Mouse (Mus musculus) kidney, postnatal 25 days (tissue): ENCODE data around the gene Slc27a1.

Experiments
- DNase-seq, 2 experiments: peaks; one replicate each; pipeline ENCODE4 v3.0.0; 2021; ENCODE audit warnings: mixed read lengths in 2 of 2

Gene Slc27a1

GRCm38 (mm10) chr8:71558071-71558957 lies 10.4 kb upstream of the Slc27a1 start, which contains the start of gene Tmem221:
TSS of gene Tmem221 (minus strand) at chr8:71558871.
- no peak for DNase-seq

GRCm38 (mm10) chr8:71558958-71559690 lies 9.6 kb upstream of the Slc27a1 start:
- DNase-seq = peak; percentile 90 to 91

- DNase-seq = no peak
Measured at GRCm38 (mm10) chr8:71560071-71560470, 8.6 kb upstream of the Slc27a1 start.

GRCm38 (mm10) chr8:71560765-71561164 lies 7.9 kb upstream of the Slc27a1 start:
- no peak for DNase-seq

GRCm38 (mm10) chr8:71561401-71561800 lies 7.3 kb upstream of the Slc27a1 start:
- peak; percentile 69 for DNase-seq

DNA sequence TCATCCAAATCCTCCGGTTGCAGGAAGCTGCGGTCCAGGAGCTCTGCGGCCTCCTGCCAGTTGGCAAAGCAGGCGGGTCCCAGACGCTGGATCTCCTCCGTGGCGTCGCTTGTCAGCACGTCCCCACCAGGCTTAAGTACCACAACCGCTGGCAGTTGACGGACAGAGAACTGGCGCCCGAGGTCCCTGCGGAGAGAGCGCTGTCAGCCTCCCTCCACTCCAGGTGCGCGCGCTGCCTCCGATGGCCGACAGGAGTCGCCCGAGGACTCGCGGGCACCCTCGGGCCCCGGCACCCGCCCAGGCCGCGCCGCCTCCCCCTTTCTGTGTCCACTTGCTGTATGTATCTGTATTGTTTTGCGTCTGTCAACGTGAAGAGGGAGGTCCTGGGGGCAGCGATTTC lies 5.9 kb upstream of the Slc27a1 start:
- DNase-seq = peak; percentile 88 to 89

DNA sequence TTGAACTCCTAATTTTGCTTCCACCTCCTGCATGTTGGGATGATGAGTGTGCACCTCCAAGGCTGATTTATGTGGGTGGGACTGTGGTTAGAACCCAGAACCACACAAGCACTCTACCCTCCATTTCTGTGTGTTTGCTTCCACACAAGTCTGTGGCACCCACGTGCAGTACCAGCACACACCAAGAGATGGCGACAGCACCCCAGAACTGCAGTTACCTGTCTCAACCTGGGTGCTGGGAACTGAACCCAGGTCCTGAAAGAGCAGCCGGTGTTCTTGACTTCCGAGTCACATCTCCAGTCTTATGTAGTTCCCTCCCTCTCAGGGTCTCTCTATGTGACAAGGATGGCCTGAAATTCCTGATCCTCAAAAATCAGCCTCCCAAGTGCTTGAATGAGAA lies 4.7 kb upstream of the Slc27a1 start:
- DNase-seq = no peak

GRCm38 (mm10) chr8:71566501-71566900 lies 2.2 kb upstream of the Slc27a1 start, which contains the start of gene Nxnl1:
TSS of gene Nxnl1 (minus strand) at chr8:71566601.
- DNase-seq = no peak

DNA sequence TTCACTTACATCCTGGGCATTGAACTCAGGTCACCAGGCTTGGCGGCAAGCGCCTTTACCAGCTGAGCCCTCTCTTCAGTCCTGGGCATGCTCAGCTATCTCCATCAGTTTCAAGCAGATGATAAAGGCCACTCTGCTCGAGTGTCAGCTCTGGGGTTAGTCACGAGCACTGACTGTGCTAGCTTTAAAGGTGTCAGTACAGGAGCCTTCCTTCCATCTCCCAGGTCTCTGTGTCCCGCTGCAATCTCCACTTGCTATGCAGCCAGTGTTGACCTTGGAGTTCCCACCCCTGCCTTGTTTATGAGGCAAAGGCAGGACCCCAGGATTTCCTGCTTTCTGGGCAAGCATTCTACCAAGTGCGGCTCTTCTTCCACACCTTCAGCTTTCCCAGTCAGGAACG lies 1.1 kb upstream of the Slc27a1 start:
- DNase-seq = no peak

DNA sequence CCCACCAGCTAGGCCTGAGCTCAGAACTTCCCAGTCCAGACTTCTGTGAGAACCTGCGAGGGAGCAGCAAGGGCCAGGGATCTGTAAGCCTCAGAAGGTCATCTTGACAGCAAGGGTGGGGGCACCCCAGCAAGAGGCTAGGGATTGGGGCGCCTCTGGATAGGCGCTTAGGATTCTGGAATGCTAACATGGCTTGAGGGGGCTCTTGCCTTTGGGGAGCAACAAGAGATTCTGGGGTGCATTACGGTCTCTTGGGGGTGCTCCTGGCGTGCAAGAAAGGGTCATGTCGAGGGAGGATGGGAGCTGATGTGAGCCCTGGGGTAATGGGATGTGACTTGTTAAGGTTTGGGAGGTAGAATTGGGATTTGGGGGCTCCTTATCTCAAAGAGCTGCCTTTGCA lies 259 bp downstream of the Slc27a1 start:
- no peak for DNase-seq

- peak; percentile 95 to 98 for DNase-seq
Measured at GRCm38 (mm10) chr8:71569366-71570290, 946 bp downstream of the Slc27a1 start.

- DNase-seq = peak; percentile 99
Measured at GRCm38 (mm10) chr8:71570291-71570954, 1.7 kb downstream of the Slc27a1 start.

- no peak for DNase-seq
Measured at GRCm38 (mm10) chr8:71572077-71572476, 3.4 kb downstream of the Slc27a1 start.

GRCm38 (mm10) chr8:71572847-71573633 lies 4.4 kb downstream of the Slc27a1 start:
- peak; percentile 80 to 91 for DNase-seq

DNA sequence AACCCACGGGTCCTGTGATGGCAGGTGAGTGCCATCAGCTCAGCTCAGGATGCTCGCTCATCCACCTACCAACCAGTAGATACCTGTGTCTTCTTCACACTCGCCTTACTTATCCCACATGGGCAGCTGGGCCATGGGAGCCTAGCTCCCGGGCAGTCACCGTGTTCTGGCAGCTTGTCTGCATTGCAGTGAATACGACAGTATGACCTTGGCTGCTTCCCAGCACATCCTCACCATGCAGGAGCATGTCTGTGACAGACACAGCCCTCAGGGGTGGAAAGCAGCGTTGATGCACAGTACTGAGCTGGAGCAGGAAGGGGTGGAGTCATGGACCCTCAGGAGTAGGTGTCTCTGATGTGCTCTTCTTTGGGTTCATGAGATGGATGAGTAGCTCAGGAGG lies 5.7 kb downstream of the Slc27a1 start:
- no peak for DNase-seq

DNA sequence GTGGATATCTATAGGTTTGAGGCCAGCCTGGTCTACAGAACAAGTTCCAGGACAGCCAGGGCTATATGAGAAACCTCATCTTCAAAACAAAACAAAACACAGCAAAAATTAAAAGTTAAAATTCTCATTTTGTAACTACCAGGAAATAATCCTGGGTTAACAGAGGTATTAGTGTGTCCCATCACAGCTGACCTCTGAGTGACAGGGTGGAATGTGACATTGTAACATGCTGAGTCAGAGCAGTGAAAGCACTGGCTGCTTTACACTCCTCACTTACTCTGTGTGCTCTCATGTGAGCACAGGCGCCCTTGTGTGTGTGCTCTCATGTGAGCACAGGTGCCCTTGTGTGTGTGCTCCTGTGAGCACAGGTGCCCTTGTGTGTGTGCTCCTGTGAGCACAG lies 6.3 kb downstream of the Slc27a1 start:
- no peak for DNase-seq

GRCm38 (mm10) chr8:71577856-71578387 lies 9.2 kb downstream of the Slc27a1 start:
- DNase-seq = no peak

- DNase-seq = no peak
Measured at GRCm38 (mm10) chr8:71579009-71579408, 10.3 kb downstream of the Slc27a1 start.

DNA sequence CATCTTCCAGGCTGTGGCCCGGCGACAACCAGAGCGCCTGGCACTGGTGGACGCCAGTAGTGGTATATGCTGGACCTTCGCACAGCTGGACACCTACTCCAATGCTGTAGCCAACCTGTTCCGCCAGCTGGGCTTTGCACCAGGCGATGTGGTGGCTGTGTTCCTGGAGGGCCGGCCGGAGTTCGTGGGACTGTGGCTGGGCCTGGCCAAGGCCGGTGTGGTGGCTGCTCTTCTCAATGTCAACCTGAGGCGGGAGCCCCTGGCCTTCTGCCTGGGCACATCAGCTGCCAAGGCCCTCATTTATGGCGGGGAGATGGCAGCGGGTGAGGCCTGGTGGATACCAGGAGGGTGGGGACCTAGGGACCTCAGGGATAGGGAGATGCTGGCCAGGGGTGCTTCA lies 10.8 kb downstream of the Slc27a1 start:
- DNase-seq = no peak

DNA sequence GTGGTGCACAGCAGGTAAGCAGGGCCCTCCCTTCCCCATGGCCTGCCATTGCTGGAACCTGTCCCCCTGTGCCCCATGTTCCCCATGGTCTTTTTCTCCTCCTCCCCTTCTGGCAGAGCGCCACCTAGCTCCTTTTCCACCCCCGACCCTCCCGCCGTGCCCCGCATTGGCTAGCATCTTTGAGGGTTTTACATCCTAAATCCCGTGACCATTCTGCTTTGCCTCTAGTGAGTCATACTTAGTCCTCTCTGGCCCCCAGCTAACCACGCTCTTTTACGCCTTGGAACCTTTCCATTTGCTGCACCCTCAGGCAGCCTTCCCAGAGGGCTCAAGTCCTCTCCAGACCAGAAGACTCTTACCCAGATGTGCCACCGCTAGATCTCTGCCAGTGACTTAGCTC lies 11.5 kb downstream of the Slc27a1 start:
- no peak for DNase-seq

GRCm38 (mm10) chr8:71586891-71587290 lies 18.2 kb downstream of the Slc27a1 start:
- peak; percentile 70 to 77 for DNase-seq
